Mouse (Mus musculus) forebrain, embryonic 11.5 days (tissue): ENCODE measurements around the gene Fam205a3. TPM values are rescaled to one million over a fixed set of nuclear protein-coding genes. Genes with fewer than 3 reads are reported as not detected.
"Not testable (repeated sequence)": the region's sequence is repeated elsewhere in the genome, so short reads cannot be mapped to it uniquely, and the experiment has no call there.

ENCODE experiments used
- ATAC-seq: fragments of 200-750 bp; cut with Nextera tagmentation; replicated peaks from 2 replicates; pipeline ENCODE4 v1.8.0; 2017; ENCODE audit warnings: moderate TSS enrichment; ENCODE audit not compliant: low FRiP score
- DNase-seq: peaks from one replicate; pipeline ENCODE4 v3.0.0-alpha.2; 2017; ENCODE audit warnings: low spot score
- H3K27ac ChIP-seq: fragments of 300-500 bp; sonication (generic); 2 replicates; pipeline ENCODE4 v1.5.1; 2014; ENCODE audit warnings: low read depth, low read length
- H3K27me3 ChIP-seq: fragments of 300-500 bp; sonication (generic); 2 replicates; pipeline ENCODE4 v1.6.1; 2014; ENCODE audit warnings: mild to moderate bottlenecking, low read length, mixed read lengths; ENCODE audit not compliant: control insufficient read depth, insufficient read depth
- H3K36me3 ChIP-seq: fragments of 300-500 bp; sonication (generic); 2 replicates; pipeline ENCODE4 v1.6.1; 2014; ENCODE audit warnings: mild to moderate bottlenecking, low read length, moderate library complexity, mixed read lengths; ENCODE audit not compliant: control insufficient read depth, insufficient read depth
- H3K4me1 ChIP-seq: fragments of 300-500 bp; sonication (generic); replicated peaks from 2 replicates; pipeline ENCODE4 v1.6.1; 2014; ENCODE audit warnings: low read length, mixed read lengths; ENCODE audit not compliant: control insufficient read depth, insufficient read depth
- H3K4me2 ChIP-seq: fragments of 300-500 bp; sonication (generic); 2 replicates; pipeline ENCODE4 v1.6.1; 2014; ENCODE audit warnings: low read depth, mild to moderate bottlenecking, low read length, moderate library complexity, mixed read lengths; ENCODE audit not compliant: severe bottlenecking
- H3K4me3 ChIP-seq: fragments of 300-500 bp; sonication (generic); 2 replicates; pipeline ENCODE4 v1.5.1; 2014; ENCODE audit warnings: low read depth, low read length
- H3K9ac ChIP-seq: fragments of 300-500 bp; sonication (generic); 2 replicates; pipeline ENCODE4 v1.6.1; 2014; ENCODE audit warnings: low read length
- H3K9me3 ChIP-seq: fragments of 300-500 bp; sonication (generic); 2 replicates; pipeline ENCODE4 v1.6.1; 2016; ENCODE audit warnings: low read length, mixed read lengths; ENCODE audit not compliant: control insufficient read depth
- WGBS: fragments of 180-500 bp; shearing (Covaris S2); extraction: QIAGEN DNeasy Blood & Tissue Kit; methylation state at CpG from one replicate; pipeline ENCODE4 v1.1.7; 2014; 5-methylcytosine and 5-hydroxymethylcytosine counted together
- polyA plus RNA-seq: library from polyadenylated mRNA; unstranded; fragments of >200 nt; fragmentation: Nextera tagmentation; extraction: Ambion mirVana; gene quantifications from 2 replicates; pipeline ENCODE4 v1.2.1, GENCODE M21; 2014

Gene Fam205a3
- not detected in 2 replicates for polyA plus RNA-seq

DNA sequence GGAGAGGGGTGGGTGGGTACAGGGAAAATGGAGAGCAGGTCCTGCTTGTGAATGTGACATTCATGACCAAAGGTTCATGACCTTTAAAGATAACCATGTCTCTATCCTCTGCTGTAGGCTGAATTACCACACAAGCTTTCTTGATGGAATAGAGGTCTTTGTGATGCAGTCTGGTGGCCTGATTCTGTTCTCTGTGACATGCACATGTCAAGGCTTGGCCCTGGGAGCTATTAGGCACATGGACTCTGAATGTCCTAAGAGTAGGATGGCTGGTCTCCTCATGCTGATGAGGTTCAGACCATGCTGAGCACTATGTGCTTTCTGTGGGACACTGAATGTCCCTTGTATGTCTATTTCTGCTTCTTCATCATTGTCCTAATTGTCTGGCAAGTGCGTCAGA is at the start of gene Fam205a3:
TSS of gene Fam205a3 (plus strand) at position 301 of the 400 bp plus-strand sequence.
- H3K4me1 ChIP-seq, DNase-seq, ATAC-seq, H3K4me2 ChIP-seq, H3K9me3 ChIP-seq, H3K36me3 ChIP-seq, H3K27ac ChIP-seq, H3K4me3 ChIP-seq, H3K9ac ChIP-seq, H3K27me3 ChIP-seq: not testable (repeated sequence)
- no CpG with 5 or more reads among the region's 1 CpGs for WGBS

DNA sequence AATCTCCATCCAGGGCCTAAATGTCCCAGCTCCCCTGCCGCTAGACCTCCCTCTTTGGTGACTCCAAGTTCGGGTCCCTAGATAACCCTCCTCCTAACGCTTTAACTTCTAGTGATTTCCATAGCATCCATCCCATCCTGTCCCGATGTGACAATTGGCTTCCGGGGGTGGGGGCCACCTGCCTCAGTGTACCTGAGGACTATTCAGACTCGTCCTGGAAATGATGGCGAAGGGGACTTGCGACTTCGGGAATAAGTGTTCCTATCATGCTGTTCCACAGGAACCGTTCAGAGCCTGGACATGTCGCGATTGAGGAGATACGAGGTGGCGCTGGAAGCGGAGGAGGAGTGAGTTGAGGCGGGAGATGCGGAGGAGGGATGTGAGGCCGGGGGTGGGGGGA is 24.2 kb upstream of the Fam205a3 start, which contains the start of gene Gm21953:
TSS of gene Gm21953 (plus strand) at position 301 of the 400 bp plus-strand sequence.
- not testable (repeated sequence) for H3K36me3 ChIP-seq, ATAC-seq, H3K27me3 ChIP-seq, DNase-seq, H3K9me3 ChIP-seq, H3K9ac ChIP-seq, H3K4me3 ChIP-seq, H3K4me1 ChIP-seq, H3K27ac ChIP-seq, H3K4me2 ChIP-seq
- WGBS, result no CpG with 5 or more reads among the region's 18 CpGs

Other genes with a start within 250 kb of the Fam205a3 start
- gene Gm3893, start 227.1 kb upstream of the Fam205a3 start, polyA plus RNA-seq, result not detected in 2 replicates
- not detected in 2 replicates for gene Gm13304, start 203.5 kb upstream of the Fam205a3 start, polyA plus RNA-seq
- not detected in 2 replicates for gene Gm13306, start 164.9 kb upstream of the Fam205a3 start, polyA plus RNA-seq
- not detected in 2 replicates for gene Gm13305, start 149.7 kb upstream of the Fam205a3 start, polyA plus RNA-seq
- not detected in 2 replicates for gene Gm10600, start 77.7 kb upstream of the Fam205a3 start, polyA plus RNA-seq
- gene Ccl21b, start 62.6 kb upstream of the Fam205a3 start, polyA plus RNA-seq, result not detected in 2 replicates
- not detected in 2 replicates for gene Gm21953, start 24.1 kb upstream of the Fam205a3 start, polyA plus RNA-seq
- gene Gm21586, start 121.0 kb downstream of the Fam205a3 start, polyA plus RNA-seq, result not detected in 2 replicates
- not detected in 2 replicates for gene Gm2163, start 148.4 kb downstream of the Fam205a3 start, polyA plus RNA-seq
- gene Fam205a2, start 209.8 kb downstream of the Fam205a3 start, polyA plus RNA-seq, result not detected in 2 replicates